Mouse (Mus musculus): Measurements from ENCODE around the gene Kcnh4. TPM values are rescaled to one million over a fixed set of nuclear protein-coding genes. Genes with fewer than 3 reads are reported as not detected.

The Kcnh4 gene
- polyA plus RNA-seq, 1 experiment: 0.82 TPM

DNA sequence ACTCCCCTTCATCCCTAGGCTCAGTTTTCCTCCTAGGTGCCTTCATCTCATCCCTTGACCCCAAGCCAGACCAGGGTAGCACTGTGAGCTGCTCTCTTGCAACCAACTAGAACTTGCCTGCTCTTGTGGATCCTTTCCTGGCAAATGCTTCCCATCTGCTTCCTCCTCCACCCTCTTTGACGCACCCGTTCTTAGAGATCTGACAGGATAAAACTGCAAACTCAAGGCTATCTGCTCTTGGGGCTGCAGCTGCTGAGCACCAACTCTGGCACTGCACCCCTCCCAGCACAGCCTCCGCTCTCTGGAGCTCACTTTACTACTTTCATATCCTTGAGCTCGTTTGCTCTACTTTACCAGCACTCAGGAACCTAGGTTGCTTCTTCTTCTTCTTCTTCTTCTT, 11.1 kb downstream of the Kcnh4 start:
- Histone ChIP-seq H3K4me3 (ENCODE audit: extremely low read depth, insufficient read depth, insufficient read length) (no peak overlapping the region), H3K27ac (ENCODE audit: insufficient read depth, low read length) (no peak overlapping the region), H3K36me3 (ENCODE audit: control insufficient read depth, insufficient read depth, low read length) (no peaks in the 10 kb centered on the region), H3K27me3 (ENCODE audit: control insufficient read depth, insufficient read depth, low read length) (no peaks in the 10 kb centered on the region), H3K4me1 (ENCODE audit: control insufficient read depth, insufficient read depth, insufficient read length) (no peaks in the 10 kb centered on the region; the same call in 1 of the 2 replicates)
- WGBS: 50% methylated on average over 4 of the region's 4 CpGs
- TF ChIP-seq CTCF (IDR thresholded peaks at IDR 0.05; ENCODE audit: extremely low read depth, insufficient read depth, insufficient read length, insufficient replicate concordance): no peak
- TF ChIP-seq POLR2A (IDR thresholded peaks at IDR 0.05; ENCODE audit: low read depth, low read length): no peak
- DNase-seq (ENCODE audit: low read depth in 1 of 2, low spot score in 2 of 2): no peak

DNA sequence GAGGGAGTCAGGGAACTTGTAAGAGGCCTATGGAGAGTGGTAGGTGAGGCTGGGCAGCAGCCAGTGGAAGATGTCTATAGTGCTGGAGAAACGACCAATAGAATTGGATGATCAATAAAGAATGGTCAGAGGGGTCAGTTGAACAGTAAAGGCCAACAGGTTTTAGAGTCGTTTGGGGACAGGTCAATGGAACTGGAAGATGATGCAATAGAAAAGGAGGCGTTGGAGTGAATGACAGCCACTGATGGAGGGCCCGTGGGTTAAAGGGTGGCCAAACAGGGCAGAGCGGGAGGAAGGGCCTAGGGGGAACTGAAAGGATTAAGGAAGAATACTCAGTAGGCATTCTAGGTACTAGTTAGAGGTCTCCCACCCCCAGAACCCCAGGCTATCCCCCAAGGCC, 12.6 kb downstream of the Kcnh4 start:
- Histone ChIP-seq H3K4me3 (ENCODE audit: extremely low read depth, insufficient read depth, insufficient read length) (no peak overlapping the region), H3K4me1 (ENCODE audit: control insufficient read depth, insufficient read depth, insufficient read length) (no peaks in the 10 kb centered on the region; the same call in 1 of the 2 replicates), H3K27me3 (ENCODE audit: control insufficient read depth, insufficient read depth, low read length) (no peaks in the 10 kb centered on the region), H3K36me3 (ENCODE audit: control insufficient read depth, insufficient read depth, low read length) (no peaks in the 10 kb centered on the region), H3K27ac (ENCODE audit: insufficient read depth, low read length) (no peak overlapping the region)
- DNase-seq (ENCODE audit: low read depth in 1 of 2, low spot score in 2 of 2): no peak
- no peak for TF ChIP-seq POLR2A (IDR thresholded peaks at IDR 0.05; ENCODE audit: low read depth, low read length)
- TF ChIP-seq CTCF (IDR thresholded peaks at IDR 0.05; ENCODE audit: extremely low read depth, insufficient read depth, insufficient read length, insufficient replicate concordance): no peak
- WGBS: 76% methylated on average over 5 of the region's 5 CpGs

DNA sequence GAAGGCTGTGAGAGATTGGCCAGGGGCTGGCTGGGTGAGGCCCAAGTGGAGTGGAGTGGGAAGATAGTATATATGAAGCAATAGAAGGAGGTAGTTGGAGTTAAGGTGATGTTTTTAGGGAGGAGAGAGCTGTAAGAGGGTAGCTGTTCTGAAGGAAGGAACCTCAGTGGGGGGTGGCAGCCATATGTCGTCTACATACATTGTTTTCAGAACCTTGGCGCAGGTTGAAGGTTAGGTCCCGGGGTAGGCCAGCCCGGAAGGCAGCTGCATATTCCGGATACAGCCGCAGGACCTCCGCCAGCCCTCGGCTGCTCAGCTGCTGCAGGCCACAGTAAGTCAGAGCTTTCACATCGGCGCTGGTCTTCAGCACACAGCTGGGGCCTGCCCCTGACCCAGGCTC, 13.2 kb downstream of the Kcnh4 start:
- H3K4me3 ChIP-seq (ENCODE audit: extremely low read depth, insufficient read depth, insufficient read length): no peak overlapping the region
- WGBS: 91% methylated on average over 10 of the region's 10 CpGs
- H3K27me3 ChIP-seq (ENCODE audit: control insufficient read depth, insufficient read depth, low read length): no peaks in the 10 kb centered on the region
- no peaks in the 10 kb centered on the region; the same call in 1 of the 2 replicates for H3K4me1 ChIP-seq (ENCODE audit: control insufficient read depth, insufficient read depth, insufficient read length)
- no peak overlapping the region for H3K27ac ChIP-seq (ENCODE audit: insufficient read depth, low read length)
- H3K36me3 ChIP-seq (ENCODE audit: control insufficient read depth, insufficient read depth, low read length): no peaks in the 10 kb centered on the region
- DNase-seq (ENCODE audit: low read depth in 1 of 2, low spot score in 2 of 2): no peak
- no peak for TF ChIP-seq CTCF (IDR thresholded peaks at IDR 0.05; ENCODE audit: extremely low read depth, insufficient read depth, insufficient read length, insufficient replicate concordance)
- no peak for TF ChIP-seq POLR2A (IDR thresholded peaks at IDR 0.05; ENCODE audit: low read depth, low read length)

DNA sequence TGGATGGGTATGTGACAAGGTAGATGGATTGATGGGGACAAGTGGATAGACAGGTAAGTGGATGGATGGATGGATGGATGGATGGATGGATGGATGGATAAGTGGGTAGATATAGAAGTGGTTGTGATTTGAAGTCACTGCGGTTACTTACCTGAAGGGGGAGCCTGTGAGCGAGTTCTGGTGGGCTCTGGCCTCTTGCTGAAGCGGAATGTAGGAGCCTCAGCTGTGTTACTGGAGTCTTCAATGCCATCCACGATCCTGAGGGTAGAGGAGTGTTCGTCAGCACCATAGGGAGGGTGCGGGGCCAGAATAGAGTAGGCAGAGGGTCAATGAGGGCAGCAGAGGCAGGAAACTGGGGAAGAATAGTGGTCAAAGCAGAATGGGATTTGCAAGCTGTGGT, 14.7 kb downstream of the Kcnh4 start:
- no peak overlapping the region for H3K27ac ChIP-seq (ENCODE audit: insufficient read depth, low read length)
- no peaks in the 10 kb centered on the region for H3K27me3 ChIP-seq (ENCODE audit: control insufficient read depth, insufficient read depth, low read length)
- 20% methylated on average over 6 of the region's 6 CpGs for WGBS
- H3K36me3 ChIP-seq (ENCODE audit: control insufficient read depth, insufficient read depth, low read length): no peaks in the 10 kb centered on the region
- peak; percentile 55; the same call in 1 of the 2 replicates for TF ChIP-seq CTCF (IDR thresholded peaks at IDR 0.05; ENCODE audit: extremely low read depth, insufficient read depth, insufficient read length, insufficient replicate concordance)
- no peak for TF ChIP-seq POLR2A (IDR thresholded peaks at IDR 0.05; ENCODE audit: low read depth, low read length)
- no peaks in the 10 kb centered on the region; the same call in 1 of the 2 replicates for H3K4me1 ChIP-seq (ENCODE audit: control insufficient read depth, insufficient read depth, insufficient read length)
- peak in 1 of 2 experiments; percentile 50 for DNase-seq (ENCODE audit: low read depth in 1 of 2, low spot score in 2 of 2)
- no peak overlapping the region for H3K4me3 ChIP-seq (ENCODE audit: extremely low read depth, insufficient read depth, insufficient read length)

DNA sequence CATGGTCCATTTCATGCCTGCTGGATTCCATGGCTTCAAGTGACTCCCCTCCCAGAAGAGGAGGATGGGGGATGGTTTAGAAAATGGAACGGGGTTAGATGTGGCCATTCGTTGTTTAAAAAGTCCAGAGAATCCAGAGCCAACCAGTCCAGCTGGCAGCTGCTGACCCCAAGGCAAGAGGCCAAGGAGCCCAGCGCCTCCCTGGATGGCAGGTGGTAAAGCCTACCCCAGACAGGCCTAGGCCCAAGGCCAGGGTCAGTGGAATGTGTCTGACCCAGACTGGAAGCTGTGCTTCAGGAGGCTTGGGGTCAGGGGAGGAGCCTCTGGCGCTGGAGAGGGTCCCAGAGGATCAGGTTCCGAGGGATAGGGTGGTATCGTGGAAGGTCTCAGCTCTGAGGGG, 18.4 kb downstream of the Kcnh4 start:
- TF ChIP-seq POLR2A (IDR thresholded peaks at IDR 0.05; ENCODE audit: low read depth, low read length) (no peak), CTCF (IDR thresholded peaks at IDR 0.05; ENCODE audit: extremely low read depth, insufficient read depth, insufficient read length, insufficient replicate concordance) (no peak)
- DNase-seq (ENCODE audit: low read depth in 1 of 2, low spot score in 2 of 2): no peak
- peaks cover 7% of the 10 kb centered on the region; the same call in 1 of the 2 replicates for H3K4me1 ChIP-seq (ENCODE audit: control insufficient read depth, insufficient read depth, insufficient read length)
- no peak overlapping the region for H3K4me3 ChIP-seq (ENCODE audit: extremely low read depth, insufficient read depth, insufficient read length)
- no peak overlapping the region for H3K27ac ChIP-seq (ENCODE audit: insufficient read depth, low read length)
- no peaks in the 10 kb centered on the region for H3K36me3 ChIP-seq (ENCODE audit: control insufficient read depth, insufficient read depth, low read length)
- H3K27me3 ChIP-seq (ENCODE audit: control insufficient read depth, insufficient read depth, low read length): no peaks in the 10 kb centered on the region
- WGBS: 87% methylated on average over 6 of the region's 6 CpGs

DNA sequence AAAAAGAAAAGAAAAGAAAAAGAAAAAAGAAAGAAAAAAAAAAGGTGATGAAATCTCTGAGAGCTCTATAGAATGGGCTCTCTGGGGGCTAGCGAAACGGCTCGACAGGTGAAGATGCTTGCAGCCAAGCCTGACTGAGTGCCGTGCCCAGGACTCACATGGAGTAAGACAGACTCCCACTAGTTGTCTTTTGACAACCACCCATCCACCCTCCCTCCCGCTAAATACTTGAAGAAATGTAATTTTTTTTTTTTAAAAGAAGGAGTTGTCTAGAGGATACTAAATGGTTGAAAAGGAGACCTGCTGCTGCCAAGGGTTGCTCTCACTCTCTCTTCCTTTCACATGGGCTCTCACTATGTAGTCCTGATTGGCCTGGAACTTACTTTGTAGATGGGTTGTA, 21.0 kb downstream of the Kcnh4 start:
- H3K27ac ChIP-seq (ENCODE audit: insufficient read depth, low read length): no peak overlapping the region
- 28% methylated on average over 5 of the region's 5 CpGs for WGBS
- peaks cover 18% of the 10 kb centered on the region; the same call in 1 of the 2 replicates for H3K4me1 ChIP-seq (ENCODE audit: control insufficient read depth, insufficient read depth, insufficient read length)
- no peak for TF ChIP-seq POLR2A (IDR thresholded peaks at IDR 0.05; ENCODE audit: low read depth, low read length)
- TF ChIP-seq CTCF (IDR thresholded peaks at IDR 0.05; ENCODE audit: extremely low read depth, insufficient read depth, insufficient read length, insufficient replicate concordance): no peak
- H3K4me3 ChIP-seq (ENCODE audit: extremely low read depth, insufficient read depth, insufficient read length): no peak overlapping the region
- H3K27me3 ChIP-seq (ENCODE audit: control insufficient read depth, insufficient read depth, low read length): no peaks in the 10 kb centered on the region
- no peak for DNase-seq (ENCODE audit: low read depth in 1 of 2, low spot score in 2 of 2)
- no peaks in the 10 kb centered on the region for H3K36me3 ChIP-seq (ENCODE audit: control insufficient read depth, insufficient read depth, low read length)

DNA sequence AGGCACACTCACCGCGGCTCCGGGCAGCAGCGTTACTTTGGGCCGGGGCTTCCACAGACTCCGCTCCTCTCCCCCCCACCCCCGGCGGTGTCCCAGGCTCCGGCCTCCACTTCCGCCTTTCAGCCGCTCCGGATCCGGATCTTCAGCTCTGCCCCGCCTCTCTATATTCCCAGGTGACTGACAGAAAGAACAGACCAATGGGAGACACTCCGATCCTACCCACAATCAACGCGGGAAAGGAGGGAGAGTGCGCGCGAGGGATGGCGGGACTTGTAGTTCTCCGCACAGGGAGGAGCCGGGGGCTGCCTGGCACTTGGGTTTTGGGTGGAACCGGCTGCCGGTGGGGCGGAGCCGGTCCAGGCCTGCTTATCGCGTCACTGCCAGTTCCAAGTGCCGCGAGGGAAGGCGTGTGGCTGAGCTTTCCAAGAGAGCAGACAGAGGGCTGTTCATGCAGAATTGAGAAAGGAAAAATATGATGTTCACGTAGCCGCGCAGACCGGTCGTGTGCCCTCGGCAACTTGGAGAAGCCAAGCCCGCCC, 21.6 kb downstream of the Kcnh4 start, which contains the start of gene Rab5c:
Gene Rab5c, minus strand, starts transcription at position 150 of the 539 bp plus-strand sequence.
- peak; percentile 39; the same call in 1 of the 2 replicates for TF ChIP-seq POLR2A (IDR thresholded peaks at IDR 0.05; ENCODE audit: low read depth, low read length)
- no peak for TF ChIP-seq CTCF (IDR thresholded peaks at IDR 0.05; ENCODE audit: extremely low read depth, insufficient read depth, insufficient read length, insufficient replicate concordance)
- Histone ChIP-seq H3K27me3 (ENCODE audit: control insufficient read depth, insufficient read depth, low read length) (no peaks in the 10 kb centered on the region), H3K27ac (ENCODE audit: insufficient read depth, low read length) (peak within 1 kb of the TSS; percentile 76), H3K4me1 (ENCODE audit: control insufficient read depth, insufficient read depth, insufficient read length) (peaks cover 18% of the 10 kb centered on the region; the same call in 1 of the 2 replicates), H3K36me3 (ENCODE audit: control insufficient read depth, insufficient read depth, low read length) (no peaks in the 10 kb centered on the region), H3K4me3 (ENCODE audit: extremely low read depth, insufficient read depth, insufficient read length) (peak within 1 kb of the TSS; percentile 75)
- under 1% methylated on average over 39 of the region's 39 CpGs for WGBS
- DNase-seq (ENCODE audit: low read depth in 1 of 2, low spot score in 2 of 2): peak; percentile 98 to 99

All from spleen, adult 2 months (tissue).